Mouse (Mus musculus) cerebral cortex, adult 2 months (tissue): ENCODE data around the gene Gm5737.

Experiments used
- WGBS: fragments of 180-500 bp; shearing (Covaris S2); methylation state at CpG from one replicate; pipeline ENCODE4 v1.1.7; 2018; 5-methylcytosine and 5-hydroxymethylcytosine counted together

The Gm5737 gene

DNA sequence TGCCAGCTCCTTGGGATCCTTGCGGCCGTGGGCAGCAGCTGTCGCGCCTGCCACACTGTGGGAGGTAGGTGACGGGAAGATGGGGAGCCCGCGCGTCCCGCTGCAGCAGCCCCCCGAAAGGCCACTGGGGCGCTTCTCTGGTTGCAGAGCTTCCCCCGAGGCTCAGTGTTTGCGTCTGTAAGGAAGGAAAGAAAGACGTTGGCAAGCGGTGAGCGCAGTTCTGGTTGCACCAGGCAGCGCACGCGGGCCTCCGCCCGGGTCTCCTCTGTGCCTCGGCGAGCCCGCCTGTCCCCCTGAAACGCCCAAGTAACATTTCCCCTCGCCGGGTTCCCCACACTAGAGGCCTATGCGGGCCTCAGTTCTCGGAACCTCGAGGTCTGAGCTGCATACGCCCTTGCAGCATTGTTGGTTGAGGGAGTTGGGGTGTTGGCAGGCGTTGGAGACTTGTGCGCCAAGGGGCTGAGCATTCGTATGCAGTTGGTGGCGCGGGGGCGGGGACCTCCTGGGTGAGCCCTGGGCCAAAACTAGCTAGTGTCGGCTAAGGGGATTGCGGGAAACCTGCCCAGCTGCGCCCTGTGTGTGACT lies 31.0 kb downstream of the Gm5737 start:
- under 1% methylated on average over 40 of the region's 40 CpGs for WGBS

DNA sequence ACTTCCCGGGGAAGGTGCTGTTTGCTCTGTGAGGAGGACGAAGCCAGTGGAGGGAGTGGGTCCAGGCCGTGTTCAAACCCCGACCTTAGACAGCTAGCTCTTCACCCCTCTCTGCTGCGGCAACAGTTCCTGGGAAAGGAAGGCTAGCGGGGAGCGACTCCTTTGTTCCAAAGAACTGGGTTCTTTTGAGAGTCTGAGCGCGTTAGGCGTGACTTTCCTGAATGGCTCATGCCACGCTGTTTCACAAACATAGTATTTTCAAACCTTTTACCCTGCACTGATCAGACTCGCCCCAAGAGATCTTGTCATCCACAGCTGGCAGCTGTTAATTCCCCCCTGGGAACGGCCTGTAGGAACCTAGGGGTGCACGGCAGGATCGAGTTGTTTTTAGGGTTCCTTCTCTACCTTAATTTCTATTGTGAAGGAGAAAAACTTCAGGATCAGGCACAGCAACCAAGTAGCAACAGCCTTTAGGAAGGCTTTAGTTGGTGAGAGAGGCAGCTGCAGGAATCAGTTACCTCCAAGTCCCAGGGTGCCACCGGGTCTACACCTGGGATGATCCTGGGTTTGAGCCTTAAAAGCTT lies 31.8 kb downstream of the Gm5737 start:
- WGBS = 7% methylated on average over 16 of the region's 16 CpGs

DNA sequence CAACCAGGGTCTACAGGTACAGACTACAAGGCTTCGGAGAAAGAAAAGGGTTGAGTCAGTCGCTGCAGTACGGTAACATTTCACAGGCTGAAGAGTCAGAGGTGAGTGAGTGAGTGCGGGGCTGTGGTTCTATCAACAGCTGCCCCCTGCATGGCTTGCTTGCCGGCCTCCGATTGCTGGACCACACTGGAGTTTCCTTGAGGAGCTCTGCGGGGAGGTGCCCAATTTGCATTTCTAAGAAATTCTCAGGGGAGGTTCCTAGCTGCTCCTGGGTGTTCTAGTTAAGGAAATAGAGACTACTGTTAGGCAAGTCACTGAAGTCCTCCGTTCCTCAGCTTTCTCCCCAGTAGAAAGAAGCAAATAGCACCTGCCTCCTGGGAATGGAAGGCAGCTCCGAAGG lies 32.5 kb downstream of the Gm5737 start:
- WGBS = 45% methylated on average over 9 of the region's 9 CpGs

DNA sequence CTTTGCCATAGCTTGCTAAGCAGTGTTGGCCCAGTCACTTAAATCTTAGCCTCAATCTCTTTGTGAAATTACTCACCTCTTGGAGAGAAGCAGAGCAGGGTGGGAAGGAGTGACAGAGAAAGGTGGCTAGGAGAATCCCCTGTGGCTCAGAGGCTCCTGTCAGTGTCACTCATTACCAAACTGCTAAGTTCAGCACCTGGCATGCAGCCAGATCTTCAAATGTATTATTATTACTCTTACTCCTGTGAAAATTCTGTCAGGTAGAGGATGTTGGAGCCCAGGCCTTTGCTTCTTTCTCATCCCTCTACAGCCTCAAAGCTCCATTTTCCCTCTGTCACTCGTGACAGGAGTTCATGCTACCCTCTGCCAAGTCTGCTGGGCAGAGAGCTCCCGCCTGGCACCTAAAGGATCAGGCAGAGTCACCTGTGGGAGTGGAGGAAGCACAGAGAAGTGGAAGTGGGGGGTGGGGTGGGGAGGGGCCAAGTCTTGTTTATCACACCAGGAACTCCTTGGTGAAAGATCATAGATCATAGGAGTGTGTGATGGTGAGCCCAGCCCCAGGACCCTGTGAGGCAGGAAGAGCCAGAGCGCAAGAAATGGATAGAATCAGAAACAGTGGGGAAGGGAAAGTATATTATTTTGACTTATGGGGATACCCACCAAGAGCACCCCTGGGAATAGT lies 36.8 kb downstream of the Gm5737 start:
- WGBS = 87% methylated on average over 3 of the region's 3 CpGs

DNA sequence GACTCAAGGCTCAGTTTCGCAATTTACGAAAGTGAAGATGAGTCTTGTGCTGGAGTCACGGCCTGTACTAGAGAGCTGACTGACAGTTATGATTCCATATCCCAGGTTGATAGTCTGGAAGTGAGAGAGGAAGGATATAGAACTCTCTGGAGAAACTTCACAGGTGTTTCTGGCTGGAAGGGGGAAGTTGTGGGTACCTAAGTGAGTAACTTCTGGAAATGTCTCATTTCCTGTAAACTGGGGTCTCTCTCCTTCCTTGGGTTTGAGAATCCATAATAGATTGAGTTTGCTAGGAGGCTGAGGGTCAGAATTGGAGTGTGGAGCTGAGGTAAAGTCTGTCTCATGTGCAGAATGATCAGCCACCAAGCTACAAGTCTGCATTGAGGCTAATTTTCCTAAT lies 38.0 kb downstream of the Gm5737 start:
- 97% methylated on average over 3 of the region's 3 CpGs for WGBS

DNA sequence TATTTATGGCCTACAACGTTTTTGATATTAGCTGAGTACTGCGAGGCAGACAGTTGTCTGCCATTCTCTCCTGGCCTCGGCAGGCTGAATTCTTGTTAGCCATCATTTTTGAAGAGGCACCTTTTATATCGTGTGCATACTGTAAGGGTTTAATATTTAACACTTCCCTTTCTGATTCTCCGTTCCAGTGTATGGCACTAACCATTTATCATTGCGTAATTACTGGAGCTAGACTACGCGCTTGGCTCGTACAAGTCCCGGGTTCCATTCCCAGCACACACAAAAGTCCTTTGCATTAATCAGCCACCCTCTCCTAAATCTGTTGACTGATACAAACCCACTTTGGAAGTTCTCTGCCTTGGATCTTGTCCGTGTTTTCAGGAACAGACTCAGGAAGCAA lies 47.7 kb downstream of the Gm5737 start:
- 88% methylated on average over 11 of the region's 11 CpGs for WGBS

DNA sequence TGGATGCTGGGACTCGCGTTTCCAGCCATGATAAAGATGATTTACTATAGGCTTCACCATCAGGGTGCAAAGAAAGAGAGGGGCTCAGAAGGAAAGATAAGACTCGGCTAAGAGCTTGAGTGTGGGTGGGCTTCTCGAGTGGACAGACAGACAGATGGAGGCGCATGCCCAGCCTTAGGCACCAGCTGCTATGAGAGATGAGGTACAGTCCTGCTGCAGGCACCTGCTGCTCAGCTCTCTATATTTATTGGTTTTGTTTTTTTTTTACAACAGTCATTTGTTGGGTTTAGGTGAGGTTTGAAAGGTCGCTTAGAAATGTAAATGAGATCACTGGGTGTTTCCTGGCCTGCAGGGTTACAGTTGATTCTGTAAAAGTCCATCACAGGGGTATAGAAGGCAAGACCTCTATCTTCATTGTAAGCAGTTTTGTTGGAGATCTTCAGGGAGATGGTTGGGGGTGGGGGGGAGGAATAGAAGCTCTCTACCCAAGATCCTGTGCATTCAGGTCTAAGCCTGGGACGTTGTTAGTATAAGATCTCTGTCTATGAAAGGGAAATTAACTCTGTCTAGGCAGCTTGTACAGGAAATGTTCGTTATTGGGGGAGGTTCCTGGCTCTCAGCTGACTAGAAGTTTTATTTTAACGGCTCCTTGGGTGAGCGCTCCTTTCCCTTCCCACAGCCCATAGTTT lies 48.8 kb downstream of the Gm5737 start:
- WGBS = 57% methylated on average over 10 of the region's 10 CpGs

DNA sequence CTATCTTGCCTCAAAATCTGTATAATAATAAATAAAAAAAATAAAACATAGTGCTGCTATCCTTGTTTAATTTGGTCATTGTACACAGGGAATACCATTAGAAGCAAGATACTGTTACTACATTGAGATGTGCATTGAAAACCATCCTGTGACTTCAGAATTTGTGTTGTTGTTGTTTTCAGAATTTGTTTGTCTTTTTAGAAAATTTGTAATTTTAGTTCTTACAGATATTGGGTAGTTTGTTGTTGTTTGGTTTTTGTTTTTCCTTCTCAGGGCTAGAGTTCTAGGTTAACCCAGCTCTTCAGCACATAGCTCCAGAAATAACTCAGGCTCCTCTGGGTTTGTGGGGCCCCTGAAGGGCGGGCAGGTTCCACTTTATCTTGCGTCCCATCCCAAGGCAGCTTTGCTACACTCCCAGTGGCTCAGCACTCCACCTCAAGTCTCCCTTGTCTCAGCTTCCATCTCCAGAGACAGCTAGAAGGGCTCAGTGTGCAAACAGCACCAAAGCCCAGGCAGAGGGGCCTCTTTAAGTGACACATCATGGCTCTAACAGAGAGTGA lies 49.4 kb downstream of the Gm5737 start:
- 87% methylated on average over 2 of the region's 2 CpGs for WGBS

DNA sequence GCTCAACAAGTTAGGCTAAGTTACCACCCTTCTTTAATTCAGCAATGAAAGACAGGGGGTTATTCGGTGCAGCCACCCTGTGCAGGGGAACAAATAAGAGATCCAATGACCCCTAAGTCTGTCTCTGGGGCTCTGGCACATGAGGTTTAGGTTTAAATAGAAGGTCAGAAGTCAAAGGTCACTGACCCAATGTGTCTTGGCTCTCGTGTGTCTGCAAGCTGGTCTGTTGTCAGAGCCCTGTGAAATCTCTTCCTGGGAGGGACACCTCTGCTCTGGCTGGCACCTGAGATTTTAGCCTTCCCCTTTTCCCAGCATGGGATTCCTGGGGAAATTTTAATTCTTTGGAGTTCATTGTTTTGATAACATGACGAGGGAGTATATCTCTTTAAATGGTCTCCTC lies 50.0 kb downstream of the Gm5737 start:
- WGBS = 56% methylated on average over 3 of the region's 3 CpGs

DNA sequence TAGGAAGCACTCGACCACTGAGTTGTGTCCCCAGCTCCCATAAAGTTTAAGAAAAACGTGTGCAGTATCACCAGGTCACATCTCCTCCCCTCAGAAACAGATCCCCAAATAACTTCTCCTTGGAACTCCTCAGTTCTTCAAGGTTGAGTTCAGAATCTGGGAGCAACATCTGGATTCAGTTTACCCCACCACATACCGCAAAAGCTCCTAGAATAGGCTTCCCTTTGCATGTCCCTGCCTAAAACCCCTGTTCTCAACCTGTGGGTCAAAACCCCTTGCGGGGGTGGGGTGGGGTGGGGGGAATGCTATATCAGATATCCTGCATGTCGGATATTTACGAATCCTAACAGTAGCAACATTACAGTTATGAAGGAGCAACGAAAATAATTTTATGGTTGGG lies 50.5 kb downstream of the Gm5737 start:
- 76% methylated on average over 7 of the region's 7 CpGs for WGBS

DNA sequence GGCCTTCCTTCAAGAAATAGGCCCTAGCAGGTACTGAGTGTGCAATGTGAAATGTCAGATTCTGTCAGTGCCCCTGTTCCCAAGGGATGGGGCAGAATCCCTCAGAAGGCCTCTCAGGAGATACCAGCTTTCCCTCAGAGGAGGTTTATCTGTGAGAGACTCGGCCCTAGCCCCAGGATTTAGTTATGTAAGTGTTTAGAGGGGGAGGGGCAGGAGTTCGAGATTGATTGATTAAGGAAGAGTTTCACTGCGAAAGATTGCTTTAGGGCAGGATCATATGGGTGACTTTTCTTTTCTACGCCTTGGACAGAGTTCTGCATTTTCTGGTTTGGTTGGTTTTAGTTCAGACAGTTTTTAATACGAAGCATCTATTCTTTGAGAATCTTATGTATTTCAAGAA lies 51.3 kb downstream of the Gm5737 start:
- 61% methylated on average over 5 of the region's 5 CpGs for WGBS

DNA sequence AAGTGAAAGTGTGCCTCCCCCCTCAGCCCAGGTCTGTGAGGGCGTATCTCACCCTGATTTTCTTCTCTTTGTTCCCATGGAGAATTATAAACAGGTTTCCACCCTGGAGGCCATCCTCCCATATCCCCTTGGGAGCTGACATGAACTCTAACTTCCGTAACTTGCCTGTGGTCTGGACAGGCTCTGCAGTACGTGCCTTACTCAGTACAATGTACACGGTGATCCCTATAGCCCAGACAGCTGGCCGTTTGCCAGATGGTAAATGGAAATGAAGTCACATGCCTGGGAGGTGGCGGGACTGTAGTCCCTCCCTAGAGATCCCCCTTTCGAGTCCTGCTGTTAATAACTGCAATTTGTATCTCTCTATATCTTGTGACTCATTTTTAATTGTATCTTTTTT lies 52.9 kb downstream of the Gm5737 start:
- 44% methylated on average over 7 of the region's 7 CpGs for WGBS

DNA sequence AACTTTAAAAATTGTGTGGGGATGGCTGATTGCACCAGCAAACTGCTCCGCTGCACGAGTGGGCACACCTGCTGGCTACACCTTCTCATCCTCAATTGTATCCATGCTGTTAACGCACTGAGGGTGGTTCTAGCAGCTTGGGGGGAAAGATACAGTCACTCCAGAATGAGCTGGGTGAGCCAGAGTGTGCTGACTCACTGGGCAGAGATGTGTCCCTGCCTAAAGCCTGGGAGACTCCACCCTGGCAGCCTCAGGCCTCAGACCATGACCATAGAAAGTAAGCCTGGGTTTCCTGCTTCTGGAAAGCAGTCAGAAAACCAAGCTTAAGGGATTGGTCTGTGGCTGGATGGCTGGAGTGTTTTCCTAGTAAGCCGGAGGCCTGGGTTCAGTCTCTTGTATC lies 53.7 kb downstream of the Gm5737 start:
- WGBS = 58% methylated on average over 4 of the region's 4 CpGs

DNA sequence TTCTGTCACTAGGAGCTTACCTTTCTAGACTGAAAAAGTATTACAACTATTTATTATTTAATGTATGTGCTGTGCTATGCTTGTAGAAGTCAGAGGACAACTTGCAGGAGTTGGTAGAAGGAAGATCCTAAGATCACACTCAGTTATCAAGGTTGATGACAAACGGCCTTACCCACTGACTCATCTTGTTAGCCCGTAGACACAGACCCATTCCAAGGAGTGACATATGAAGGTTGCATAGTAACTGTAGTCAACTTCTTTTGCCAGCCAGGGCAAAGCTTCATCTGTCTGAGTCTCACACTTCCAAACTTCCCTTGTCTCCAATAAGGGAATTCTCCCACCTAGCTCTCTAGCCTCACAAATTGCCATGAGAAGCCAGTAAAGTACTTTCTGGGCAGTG lies 54.5 kb downstream of the Gm5737 start:
- WGBS = 70% methylated on average over 2 of the region's 2 CpGs

DNA sequence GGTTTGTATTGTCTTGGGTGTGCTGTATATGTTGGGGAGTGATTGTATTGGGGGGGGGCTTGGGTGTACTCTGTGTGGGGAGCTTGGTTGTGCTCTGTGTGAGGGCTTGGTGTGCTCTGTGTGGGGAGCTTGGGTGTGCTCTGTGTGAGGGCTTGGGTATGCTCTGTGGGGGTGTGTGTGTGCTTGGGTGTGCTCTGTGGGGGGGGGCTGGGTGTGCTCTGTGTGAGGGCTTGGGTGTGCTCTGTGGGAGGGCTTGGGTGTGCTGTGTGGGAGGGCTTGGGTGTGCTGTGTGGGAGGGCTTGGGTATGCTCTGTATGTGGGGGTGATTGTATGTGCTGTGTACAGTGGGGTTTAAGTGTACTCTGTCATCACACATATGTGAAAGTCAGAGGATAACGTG lies 55.6 kb downstream of the Gm5737 start:
- WGBS = 72% methylated on average over 1 of the region's 1 CpGs

DNA sequence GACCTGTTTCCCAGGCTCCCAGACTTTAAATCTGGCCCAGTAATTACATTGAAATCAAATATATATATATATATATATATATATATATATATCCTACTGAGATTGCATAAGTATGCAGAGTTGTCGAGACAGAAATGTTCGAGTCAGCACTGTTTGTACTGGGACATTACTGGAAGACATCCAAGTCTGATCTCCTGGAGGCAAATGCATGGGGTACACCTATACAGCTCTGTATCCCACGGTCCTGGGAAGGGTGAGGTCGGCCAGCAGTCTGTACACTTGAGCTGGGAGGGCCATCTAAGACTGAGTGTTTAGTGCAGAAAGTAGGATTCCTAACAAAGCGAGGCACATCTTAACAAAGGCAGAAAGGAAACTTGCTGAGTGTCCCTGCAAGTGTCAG lies 57.7 kb downstream of the Gm5737 start:
- WGBS = 33% methylated on average over 5 of the region's 5 CpGs

DNA sequence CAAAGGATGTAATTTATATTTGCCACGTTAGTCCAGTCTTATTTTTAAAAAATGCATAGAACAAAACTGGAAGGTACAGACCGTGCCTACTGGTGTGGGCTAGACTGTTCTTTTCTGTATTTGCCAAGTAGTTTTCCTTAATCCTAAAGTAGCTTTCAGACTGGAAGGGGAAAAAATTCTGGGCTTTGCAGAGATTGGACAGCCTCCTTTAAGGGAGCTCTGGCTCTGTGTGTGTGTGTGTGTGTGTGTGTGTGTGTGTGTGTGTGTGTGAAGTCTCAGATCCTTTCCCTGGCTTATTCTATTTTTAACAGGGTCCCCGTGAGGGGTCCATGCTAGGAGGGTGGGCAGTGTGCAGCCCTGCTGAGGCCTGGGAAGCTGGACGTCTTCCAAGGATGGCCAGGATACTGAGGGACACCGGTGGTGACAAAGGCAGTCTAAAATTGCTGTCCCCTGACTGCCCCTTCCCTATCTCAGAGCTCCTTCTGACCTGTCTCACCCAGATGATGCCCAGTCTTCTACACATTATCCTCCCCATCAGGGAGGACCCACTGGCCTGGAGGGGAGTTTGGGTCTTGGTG lies 58.4 kb downstream of the Gm5737 start:
- WGBS = 45% methylated on average over 5 of the region's 5 CpGs

DNA sequence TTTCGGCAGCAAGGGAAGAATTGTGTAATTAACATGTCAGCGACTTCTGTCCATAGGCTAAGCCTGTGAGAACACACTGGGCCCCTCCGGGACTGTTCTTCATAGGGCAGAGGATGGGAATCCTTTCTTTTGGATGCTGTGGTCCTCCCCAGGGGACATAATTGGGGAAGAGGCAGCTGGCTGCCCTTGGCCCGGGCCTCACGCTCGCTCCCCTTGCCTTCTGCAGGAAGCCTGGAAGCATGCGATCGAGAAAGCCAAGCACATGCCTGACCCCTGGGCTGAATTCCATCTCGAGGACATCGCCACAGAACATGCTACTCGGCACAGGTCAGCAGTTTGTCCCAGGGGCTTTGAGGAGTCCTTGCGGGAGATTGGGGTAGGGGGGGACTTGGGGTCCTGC lies 60.9 kb downstream of the Gm5737 start:
- 91% methylated on average over 12 of the region's 12 CpGs for WGBS

DNA sequence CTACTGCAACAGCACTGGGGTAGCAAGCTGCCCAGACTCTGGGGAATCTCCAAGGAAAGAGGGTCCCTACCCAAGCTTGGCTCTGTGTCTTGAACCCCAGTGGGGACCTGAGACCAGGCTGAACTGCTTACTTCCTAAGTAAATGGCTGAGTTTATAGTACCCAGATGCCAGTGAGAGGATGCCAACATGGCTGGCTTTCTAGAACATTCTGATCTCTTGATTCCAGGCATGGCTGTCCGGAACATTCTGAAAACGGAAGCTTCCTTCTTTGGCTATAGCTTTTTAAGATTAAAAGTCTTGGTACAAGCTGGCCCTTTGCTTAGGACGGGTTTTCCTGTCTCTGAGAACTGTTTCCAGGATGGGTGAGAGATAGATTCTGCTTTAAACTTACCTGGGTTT lies 61.9 kb downstream of the Gm5737 start:
- WGBS = 83% methylated on average over 3 of the region's 3 CpGs

DNA sequence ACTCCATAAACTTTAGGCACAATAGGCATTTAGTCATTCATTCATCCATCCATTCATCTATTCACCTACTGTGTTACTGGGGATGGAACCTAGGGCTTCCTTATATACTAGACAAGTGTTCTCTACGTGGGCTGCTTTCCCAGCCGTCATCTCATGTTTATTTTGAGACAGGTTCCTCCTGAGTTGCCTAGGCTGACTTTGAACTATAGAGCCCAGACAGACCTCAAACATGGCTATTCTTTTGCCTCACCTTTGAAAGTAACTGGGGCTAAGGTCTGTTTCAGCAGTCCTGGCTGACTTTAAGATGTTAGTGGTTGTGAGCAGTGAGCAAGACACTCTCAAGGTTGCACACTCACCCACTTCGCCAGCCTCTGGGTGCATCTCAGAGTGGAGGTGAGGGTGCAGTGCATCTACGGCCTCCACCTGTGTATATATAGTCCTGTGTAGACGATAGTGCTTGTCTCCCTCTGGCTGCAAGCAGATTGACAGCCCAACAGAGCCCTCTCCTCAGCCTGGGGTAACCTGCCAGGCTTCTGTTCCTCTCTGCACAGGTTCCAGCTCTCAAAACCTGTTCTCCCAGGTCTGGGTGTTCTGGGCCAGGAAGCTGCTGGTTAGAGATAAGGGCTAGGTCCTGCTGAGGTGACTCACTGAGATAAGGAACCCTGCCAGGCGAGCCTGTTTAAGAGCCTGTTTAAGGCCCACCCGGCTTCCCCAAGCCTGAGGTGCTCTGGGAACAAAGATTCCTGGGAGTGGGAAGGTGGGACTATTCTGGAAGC lies 62.8 kb downstream of the Gm5737 start:
- WGBS = 63% methylated on average over 7 of the region's 7 CpGs

DNA sequence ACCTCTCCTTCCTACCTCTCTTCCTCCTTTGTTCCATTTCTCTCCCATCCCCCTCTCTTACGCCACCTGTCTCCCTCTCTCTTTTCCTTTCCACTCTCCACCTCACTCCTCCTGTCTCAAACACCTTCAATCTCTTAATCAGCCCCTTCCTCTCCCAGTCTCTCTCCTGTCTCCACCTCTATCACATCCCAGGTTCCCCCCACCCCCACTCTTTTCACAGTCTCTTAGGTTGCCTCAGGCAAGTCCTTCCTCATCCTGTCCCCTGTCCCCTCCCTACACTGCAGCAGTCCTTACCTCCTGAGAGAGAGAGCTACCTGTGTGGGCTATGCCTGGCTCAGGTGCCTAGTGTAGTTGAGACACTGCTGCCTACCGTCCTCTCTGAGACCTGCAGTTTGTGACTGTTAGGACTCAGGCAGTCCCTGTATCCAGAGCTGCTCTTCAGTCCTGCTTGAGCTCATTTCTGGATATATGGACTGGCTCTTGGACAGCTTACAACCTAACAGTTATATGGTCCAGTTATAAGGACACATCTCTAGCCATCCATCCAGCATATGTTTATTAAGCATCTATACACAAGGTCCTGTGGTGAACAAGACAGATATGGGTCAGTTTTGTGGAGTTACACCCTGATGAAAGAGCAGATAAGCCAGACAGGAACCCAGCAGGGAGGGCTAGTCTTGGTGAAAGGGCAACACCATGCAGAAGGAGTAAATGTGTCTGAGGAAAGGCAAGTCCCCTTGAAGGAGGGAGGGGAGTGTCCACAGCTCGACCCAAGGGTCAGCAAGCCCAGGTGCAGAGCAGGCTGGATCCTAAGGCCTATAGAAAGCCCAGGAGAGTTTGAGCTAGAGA lies 63.6 kb downstream of the Gm5737 start:
- WGBS = 84% methylated on average over 3 of the region's 3 CpGs
